In genomic region chr1:178958641-178959040, GRCm38 (mm10) we compare ENCODE assay signal across 26 mouse cellular contexts.
"Had no signal": no experiment of that assay in that cellular context is flagged by ENCODE, and none has a peak within 500 bp of the region (broad histone marks: within the 10 kb centered on the region; RNA-seq: fewer than 3 reads in every experiment).

No protein-coding gene starts in this region.

- H3K4me2 ChIP-seq: heart, embryonic 13.5 days; heart, embryonic 15.5 days; hindbrain, embryonic 13.5 days; hindbrain, embryonic 15.5 days; kidney, embryonic 15.5 days; limb, embryonic 13.5 days; limb, embryonic 15.5 days; liver, embryonic 12.5 days had no signal

- H3K9ac ChIP-seq: heart, embryonic 13.5 days; heart, embryonic 15.5 days; hindbrain, embryonic 13.5 days; hindbrain, embryonic 15.5 days; kidney, embryonic 15.5 days; limb, embryonic 13.5 days; limb, embryonic 15.5 days; liver, embryonic 12.5 days; liver, embryonic 14.5 days had no signal

- H3K36me3 ChIP-seq: heart, embryonic 10.5 days; heart, embryonic 13.5 days; heart, embryonic 15.5 days; hindbrain, embryonic 13.5 days; hindbrain, embryonic 15.5 days; kidney, embryonic 15.5 days; limb, embryonic 13.5 days; liver, embryonic 12.5 days had no signal

- ATAC-seq: hindbrain, postnatal 0 days; intestine, embryonic 16.5 days; liver, embryonic 12.5 days had no signal

- DNase-seq: gastrocnemius, adult 2 months; gastrocnemius, postnatal 10 days; gastrocnemius, postnatal 25 days; heart, adult 18-20 months; heart, postnatal 14 days; heart, postnatal 36 days; kidney, adult 11 months; kidney, adult 2 months; kidney, postnatal 14 days; kidney, postnatal 36 days; layer of hippocampus, adult 9-11 months; layer of hippocampus, postnatal 36 days; left cerebral cortex, postnatal 4 days had no signal

- H3K4me3 ChIP-seq: gastrocnemius, adult 2 months; heart, embryonic 10.5 days; heart, embryonic 13.5 days; heart, embryonic 15.5 days; hindbrain, embryonic 13.5 days; hindbrain, embryonic 15.5 days; kidney, embryonic 15.5 days; limb, embryonic 13.5 days; limb, embryonic 15.5 days; liver, embryonic 12.5 days had no signal

- H3K27me3 ChIP-seq: heart, embryonic 13.5 days; heart, embryonic 15.5 days; hindbrain, embryonic 15.5 days; kidney, embryonic 15.5 days; liver, embryonic 12.5 days had no signal

- H3K9me3 ChIP-seq: heart, embryonic 10.5 days; heart, embryonic 13.5 days; heart, embryonic 15.5 days; hindbrain, embryonic 13.5 days; hindbrain, embryonic 15.5 days; kidney, embryonic 15.5 days; limb, embryonic 13.5 days; limb, embryonic 15.5 days; liver, embryonic 12.5 days had no signal

- H3K4me1 ChIP-seq: heart, embryonic 15.5 days; kidney, embryonic 15.5 days; liver, embryonic 12.5 days had no signal

- H3K27ac ChIP-seq: gastrocnemius, adult 2 months; heart, embryonic 10.5 days; heart, embryonic 13.5 days; heart, embryonic 15.5 days; hindbrain, embryonic 13.5 days; hindbrain, embryonic 15.5 days; hindbrain, postnatal 0 days; kidney, embryonic 15.5 days; kidney, postnatal 0 days; limb, embryonic 13.5 days; limb, embryonic 15.5 days; liver, embryonic 12.5 days; liver, embryonic 14.5 days had no signal
